Mouse (Mus musculus): ENCODE data around the gene Dock10.
A peak's percentile ranks its signal among the peaks of the same experiment; 100 is the strongest.

Gene Dock10

DNA sequence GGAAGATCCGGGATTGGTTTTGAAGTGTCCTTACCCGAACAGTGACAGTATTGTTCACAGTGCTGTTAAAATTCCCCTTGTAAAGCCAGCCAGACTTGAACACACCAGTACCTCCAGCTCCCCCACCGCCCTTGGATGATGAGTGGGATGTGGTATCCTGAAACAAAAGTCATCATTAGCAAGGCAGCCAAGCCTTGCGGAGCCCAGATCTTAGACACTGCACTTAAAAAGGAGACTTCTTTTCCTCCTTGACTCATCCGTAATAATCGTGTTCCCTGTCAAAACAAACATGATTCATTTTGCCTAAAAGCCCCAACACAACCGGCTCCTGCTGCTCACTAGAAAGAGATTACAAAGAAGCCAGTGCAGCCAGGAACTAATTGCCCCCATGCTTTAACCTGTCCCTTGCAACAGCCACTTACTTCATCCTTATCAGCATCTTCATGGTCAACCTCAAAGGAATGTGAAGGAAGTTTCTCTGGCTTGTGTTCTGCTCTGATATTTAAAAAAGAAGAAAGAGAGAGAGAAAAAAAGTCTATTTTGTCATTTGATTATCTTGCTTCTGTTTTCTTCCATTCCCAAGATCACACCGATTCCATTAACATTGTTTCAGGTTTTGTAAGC, 152.1 kb downstream of the Dock10 start:
- no peak for DNase-seq

DNA sequence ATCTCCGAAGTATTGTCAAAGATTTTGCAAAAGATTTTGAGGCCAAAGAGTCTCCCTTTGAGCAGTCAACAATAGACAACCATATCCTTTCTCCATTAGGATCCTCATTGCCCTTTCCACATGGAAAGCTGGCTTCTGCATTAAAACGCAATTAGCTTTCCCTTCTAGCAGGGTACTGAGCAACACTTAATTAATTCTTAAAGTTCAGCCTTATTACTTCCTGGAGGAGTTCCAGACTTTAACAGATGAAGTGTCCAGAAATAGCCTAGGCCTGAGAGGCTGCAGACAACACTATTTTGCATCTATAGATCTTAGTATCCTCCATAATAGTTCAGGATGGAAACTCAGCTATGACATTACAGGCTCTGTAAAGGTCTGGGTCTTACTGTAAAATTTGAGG, 154.0 kb downstream of the Dock10 start:
- DNase-seq = no peak

DNA sequence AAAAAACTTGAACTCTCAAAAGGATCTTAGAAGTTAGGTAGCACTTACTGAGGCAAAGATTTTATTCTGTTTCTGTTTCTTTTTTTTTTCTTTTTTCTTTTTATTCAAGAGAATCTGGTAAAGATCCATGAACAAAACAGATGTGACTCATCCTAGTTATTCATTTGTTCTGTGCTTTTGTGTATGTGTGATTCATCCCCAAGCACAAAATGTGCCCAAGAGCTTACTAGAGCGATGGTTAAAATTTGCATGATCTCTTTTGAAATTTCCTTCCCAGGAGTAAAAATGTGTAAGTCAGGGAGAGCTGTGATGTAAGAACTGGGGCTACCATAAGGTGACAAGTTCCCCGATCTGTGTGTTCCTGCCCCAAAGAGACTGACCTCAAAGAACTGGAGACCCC, 155.2 kb downstream of the Dock10 start:
- no peak for DNase-seq

DNA sequence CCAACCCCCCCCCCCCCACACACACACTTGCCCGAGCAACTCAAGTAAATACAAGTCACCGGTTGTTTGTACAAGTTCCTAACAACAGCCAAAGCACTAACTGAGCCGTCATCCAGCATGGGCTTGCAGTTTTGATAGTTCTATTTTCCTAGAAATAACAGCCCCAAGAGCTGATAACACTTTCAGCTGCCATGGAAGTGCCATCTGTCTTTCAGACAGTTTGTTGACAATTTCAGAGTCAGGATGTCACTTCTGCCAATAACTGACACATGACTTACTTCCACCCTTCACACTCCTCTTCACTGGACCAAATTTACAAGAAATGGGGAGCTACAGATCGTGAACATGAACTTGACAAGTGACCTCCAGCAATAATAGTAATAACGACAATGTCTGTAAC, 175.0 kb downstream of the Dock10 start:
- DNase-seq = no peak

DNA sequence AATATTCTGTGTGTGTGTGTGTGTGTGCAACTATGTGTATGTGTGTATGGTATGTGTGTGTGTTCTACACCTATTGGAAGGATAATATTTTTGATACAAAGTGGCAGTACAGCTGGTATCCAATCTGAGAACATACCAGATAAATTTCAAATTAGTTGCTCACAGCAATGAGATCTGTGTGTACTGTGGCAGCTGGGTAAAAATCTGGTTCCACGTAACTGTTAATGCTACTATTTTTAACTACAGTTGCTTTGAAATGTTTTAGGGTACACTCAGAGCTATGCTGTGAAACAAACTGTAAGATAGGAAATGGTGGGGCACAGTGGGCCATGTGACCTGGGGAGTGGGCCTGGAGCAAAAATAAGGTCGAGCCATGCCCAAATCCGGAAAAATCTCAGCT, 176.1 kb downstream of the Dock10 start:
- no peak for DNase-seq

DNA sequence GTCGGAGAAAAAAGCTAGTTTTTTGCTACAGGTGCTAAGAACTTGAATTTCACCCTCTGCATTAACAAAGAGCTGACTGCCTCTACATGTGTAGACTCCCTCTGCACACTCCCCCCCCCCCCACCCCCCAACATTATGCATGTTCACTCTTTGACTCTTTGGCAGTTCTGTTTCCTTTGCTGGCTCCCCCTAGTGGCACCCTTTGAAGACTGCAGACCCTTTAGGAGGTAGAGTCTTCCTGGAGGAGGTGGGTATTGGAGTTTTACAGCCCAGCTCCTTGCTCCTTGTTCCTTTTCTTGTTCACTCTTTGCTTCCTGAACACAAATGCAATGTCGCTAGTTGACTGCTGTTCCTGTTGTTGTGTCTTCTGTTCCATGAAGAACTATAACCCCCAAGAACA, 181.4 kb downstream of the Dock10 start:
- peak; percentile 10 to 25 for DNase-seq

DNA sequence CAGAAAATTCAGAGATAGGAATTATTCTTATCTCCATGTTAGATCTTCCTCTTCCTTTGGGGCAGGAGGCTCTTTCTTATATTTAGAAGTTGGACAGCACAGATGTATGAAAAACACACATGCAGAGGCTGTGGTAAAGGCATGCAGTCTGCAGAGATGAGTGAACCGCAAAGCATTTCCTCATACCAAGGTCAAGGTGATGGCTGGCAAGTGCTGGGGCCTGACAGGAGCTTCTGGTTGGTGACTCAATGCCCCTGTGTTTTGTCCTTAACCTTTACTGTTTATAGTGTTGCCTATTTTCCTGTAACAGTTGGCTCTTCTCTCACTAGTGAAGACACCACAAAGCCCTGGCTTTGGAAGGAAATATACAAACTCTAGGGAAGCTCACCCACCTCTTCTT, 201.9 kb downstream of the Dock10 start:
- no peak for DNase-seq

DNA sequence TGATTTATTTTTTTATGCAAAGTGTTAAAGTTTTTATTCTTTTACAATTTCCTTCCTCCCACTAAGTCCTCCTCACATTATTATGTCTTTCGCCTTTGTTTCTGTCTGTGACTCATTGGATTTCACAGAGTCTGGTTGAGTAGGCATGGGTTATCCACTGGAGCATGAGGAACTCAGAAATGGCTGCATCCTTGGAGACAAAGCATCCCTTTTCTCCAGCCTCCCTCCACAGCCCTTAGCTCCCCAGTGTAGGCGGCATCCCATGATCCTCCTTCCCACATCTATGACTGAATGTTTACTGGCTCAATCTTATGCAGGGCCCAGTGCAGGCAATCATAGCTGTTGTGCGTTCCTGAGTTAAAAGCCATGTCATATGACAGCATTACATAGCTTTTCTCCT, 216.8 kb downstream of the Dock10 start:
- DNase-seq = no peak

DNA sequence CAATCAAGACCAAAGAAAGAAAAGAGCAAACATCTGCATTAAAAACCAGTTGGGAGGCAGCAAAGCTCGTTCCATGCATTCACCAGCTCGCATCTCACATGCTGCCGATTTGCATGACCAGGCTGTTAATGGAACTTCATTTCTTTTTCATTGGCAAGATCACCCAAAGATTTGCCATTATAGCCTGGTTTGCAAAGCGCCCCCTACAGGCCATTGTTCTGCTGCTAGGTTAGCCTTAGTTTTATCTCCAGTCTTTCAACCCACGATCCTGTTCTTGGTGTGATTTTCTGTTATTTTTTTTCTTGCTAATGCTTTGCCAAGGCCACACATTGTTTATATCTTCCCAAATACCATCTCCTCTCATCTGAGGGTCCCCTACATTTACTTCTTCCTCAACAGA, 236.1 kb downstream of the Dock10 start:
- peak; percentile 9 to 30 for DNase-seq

DNA sequence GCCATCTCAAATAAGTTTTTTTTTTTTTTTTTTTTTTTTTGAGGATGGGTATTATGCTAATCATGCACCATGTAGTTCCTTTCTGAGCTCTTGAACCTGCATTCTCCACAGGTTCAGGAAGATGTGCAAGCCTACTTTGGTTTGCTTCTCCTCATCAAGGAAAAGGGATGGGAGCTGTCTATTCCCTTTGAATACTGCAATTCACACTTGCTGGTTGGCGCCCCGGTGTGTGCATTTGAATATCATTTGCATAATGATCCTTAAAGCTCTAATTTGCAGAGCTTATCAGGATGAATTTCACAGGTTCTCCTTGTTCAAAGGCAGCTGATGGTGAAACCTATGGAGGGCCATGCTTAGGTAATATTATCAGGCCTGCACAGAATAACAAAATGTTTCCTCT, 237.9 kb downstream of the Dock10 start:
- DNase-seq = no peak

DNA sequence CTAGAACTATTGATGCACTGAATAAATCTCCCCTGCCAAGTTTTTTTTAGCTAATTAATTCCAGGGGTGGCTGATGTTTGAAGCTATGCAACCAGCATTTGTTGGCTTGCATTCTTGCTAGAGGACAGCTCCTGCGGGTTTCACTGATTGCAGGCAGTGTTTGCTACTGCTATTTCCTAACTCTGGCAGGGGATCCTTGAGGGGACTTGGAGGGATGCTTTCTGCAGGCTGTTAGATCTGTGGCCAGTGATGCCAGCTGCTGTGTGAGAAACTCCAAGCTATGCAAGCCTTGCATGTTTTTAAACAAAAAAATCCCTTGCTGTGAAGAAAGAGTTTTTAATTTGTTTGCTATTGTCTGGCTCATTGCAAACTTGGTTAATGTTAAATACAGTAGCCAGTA, 238.4 kb downstream of the Dock10 start:
- no peak for DNase-seq

DNA sequence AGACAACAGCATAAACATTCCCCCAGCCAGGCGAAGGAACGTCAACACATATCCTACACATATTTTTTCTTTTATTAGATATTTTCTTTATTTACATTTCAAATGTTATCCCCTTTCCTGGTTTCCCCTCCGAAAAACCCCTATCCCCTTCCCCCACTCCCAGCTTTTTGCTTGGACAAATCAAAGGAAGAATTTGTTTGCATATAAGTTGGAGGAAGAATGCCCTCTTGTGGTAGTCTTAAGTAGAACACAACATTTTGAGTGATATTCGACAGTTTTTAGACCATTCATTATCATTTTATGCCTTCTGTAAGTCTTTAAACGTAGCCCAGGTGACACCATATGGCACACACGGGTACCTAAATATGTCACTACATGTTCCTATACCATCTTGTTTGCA, 242.5 kb downstream of the Dock10 start:
- DNase-seq = peak; percentile 9 to 36

DNA sequence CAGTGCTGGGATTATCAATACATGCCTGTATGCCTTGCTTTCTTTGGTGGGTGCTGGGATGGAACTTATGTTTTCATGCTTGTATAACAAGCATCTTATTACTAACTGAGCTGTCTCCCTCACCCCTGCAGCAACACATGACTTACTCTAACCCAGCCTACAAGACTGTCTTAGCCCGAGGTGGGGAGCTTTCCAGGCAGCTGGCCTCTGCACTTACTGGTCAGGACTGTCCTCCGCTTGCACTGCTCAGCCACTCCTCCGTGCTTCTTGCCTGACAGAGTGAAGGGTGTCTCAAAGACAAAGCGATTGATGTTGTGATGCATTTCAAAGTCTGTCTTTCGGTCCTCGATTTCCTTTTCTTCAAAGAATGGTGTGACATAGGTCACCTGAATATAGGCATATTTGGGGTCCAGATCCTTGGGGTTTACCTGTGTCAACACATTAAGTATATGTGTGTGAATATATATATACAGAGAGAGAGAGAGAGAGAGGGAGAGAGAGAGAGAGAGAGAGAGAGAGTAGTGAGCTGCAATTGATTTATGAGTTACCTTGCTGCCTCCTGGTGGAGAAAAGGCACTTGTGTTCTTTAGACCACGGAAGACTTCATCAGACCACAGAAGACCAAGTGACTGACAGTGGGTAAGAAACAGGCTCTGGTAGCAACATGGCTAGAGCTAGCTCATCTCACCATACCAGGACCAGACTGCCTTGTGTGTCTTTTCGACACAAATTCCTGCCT, 245.9 kb downstream of the Dock10 start:
- peak; percentile 15 to 18 for DNase-seq

DNA sequence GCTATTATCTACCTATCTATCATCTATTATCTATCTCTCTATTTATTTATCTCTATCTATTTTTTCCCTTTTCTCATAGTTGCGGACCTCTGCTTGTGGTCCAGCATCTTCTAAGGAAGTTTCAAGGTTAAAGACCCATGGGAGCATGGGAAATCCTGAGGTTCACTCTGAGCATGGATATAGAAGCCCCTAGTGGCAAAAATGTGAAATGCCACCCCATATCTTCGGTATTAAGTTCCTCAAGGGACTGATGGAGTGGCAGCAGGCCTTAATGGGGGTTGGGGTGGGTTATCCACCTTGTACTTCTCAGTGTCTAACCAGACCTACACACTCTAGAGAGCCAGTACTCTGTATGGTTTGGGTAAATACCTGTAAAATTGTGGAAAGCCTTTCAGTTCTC, 253.6 kb downstream of the Dock10 start:
- DNase-seq = peak in 1 of 2 experiments; percentile 28

DNA sequence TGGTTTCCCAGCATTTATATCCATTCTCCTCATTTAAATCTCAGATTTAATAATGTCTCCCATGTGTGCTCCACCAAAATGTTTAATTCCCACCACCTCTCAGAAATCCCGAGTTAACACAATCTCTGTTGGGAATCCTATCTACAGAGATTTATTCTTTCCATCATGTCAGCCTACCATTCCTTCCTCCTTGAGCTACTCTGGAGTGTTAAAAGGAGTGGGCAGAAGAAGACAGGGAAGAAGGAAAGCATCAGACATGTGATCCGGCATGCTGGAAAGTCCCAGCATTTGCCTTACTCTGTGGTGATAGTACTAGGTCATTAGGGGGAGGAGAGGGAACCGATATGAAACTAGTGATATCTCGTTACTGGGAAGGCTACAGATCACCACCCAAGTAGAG, 254.2 kb downstream of the Dock10 start:
- DNase-seq = no peak

DNA sequence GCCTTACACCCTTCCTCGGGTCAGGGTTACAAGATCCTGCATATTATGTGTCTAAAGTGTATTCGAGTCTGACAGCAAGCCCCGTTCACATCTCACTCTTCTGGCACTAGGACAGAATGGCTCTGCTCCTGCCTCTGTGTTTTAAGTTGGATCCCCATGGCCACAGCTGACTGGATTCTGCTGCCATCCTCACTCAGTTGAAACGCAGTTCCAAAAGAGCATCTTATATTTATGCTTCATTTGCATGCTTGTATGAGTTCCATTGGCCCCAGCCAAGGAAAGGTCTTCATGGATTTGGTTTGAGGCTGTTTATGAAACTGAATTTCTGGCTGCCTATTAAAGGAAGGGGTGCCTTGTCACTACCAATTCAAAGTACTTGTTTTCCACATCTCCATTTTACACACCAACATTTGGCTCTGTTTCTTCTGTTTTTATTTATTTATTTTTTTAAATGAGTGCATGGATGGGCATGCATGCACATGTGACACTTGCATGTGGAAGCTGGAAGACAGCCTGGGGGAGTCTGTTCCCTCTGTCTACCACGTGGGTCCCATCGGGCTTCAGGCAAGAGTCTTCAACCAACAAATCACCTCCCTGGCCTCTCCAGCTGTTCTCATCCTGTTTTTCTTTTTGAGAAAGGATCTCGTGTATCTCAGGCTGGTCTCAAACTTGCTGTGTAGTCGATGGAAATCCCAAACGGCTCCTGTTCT, 255.7 kb downstream of the Dock10 start:
- no peak for DNase-seq

DNA sequence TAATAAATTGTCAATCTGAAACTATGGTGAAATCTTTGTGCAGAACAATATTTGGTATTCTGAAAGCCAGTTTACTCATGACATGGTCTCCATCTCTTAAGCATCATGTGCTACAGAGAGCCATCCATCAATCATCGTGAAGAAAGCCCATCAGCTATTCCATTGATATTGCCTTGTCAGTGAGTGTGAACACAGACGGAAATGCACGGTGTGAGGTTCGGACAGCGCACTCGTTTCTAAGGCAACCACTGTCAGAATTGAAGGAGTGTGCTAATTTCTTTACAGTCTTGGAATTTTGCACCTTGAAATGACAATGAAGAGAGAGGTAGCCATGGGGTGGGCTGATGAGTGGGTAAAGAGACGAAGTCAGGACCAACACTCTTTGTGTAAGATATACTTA, 259.1 kb downstream of the Dock10 start:
- no peak for DNase-seq

DNA sequence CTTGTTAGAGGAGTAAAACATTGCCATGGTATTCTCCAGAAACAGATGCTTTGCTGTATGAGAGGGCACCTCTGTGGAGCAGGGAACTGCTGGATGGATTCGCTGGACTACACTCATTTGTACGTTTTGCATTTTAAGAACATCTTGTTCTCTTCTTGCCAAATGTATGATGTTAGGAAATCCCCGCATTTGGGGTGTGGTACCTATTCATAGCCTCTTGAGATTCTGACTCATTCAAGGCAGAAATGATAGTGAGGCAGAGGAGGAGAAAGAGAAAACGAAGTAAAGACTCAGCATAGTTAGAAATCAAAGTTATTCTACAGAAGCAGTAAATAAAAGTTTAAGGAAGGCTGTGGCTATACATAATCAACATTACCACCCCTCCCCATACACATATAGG, 262.0 kb downstream of the Dock10 start:
- no peak for DNase-seq

DNA sequence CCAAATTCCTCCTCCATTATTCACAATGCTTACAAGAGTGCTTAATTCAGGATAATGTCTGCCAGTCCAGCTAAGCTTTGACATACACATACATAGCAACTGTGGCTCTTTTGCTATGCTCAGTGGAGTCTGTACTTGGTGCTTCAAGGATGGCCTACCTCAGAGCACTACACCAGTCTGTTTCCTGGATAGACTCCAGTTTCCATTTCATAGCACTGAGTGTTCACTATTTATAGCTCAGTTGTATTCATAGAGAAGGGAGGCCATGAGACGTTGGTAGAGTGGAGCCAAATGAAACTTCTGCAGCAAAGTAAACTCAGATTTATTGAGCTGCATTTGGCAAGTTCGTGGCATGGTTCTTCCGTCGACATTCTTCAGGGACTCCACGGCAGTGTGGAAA, 274.9 kb downstream of the Dock10 start:
- peak in 1 of 2 experiments; percentile 4 for DNase-seq

DNA sequence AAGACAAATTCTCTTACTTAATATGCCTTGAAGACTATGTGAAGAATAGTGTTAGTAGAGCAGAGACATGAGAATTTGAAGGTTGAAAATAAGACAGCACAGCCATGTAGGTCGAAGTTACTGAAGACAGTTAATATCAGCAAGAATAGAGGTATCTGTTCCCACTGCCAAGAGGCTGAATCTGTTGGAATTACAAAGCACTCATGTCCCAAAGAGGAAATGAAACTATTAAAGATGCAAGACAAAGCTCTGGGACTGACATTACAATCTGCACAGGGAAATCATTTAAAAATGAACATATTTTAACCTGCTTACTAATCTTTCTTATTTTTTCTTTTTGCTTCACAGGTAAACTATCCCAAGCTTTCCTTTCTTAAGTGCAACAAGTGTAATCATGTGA, 283.4 kb downstream of the Dock10 start:
- DNase-seq = no peak

DNA sequence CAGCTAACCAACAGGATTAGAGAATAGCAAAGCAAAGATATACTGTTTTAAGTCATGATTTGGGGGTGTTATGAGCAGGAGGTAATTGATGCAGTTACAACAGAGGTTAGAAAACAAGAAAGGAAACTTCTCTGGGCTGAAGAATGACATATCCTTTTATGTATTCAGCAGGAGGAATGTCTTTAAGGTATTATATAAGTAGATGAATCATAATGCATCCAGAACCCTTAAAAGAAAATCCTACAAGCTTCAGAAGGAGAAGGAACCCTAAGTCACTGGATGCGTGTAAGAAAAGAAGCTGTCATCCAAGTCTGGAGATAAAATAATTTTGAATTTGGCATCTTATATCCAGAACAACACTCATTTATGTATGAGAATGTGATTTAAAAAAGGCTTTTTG, 285.9 kb downstream of the Dock10 start:
- no peak for DNase-seq

DNA sequence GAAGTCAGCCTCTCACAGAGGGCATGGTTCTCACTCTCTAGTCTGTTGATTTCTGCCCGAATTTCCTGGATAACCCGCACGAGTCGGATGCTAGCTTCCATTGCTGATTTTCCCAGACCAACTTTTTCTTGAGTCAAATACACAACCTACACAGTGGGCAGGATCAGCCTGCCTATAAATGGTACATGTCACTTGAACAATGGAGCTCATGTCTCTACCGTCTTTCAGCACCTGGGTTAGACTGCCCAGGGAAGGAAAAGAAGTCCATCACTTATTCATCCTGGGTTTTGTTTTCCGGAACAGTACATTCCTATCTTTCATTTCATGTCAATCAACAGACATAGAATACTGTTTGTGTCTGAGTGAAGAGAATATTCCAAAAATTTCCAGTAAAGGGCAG, 297.0 kb downstream of the Dock10 start, which contains the start of gene Gm45261:
Gene Gm45261 (minus strand): TSS at position 101 of the 400 bp plus-strand sequence.
- DNase-seq = no peak

DNA sequence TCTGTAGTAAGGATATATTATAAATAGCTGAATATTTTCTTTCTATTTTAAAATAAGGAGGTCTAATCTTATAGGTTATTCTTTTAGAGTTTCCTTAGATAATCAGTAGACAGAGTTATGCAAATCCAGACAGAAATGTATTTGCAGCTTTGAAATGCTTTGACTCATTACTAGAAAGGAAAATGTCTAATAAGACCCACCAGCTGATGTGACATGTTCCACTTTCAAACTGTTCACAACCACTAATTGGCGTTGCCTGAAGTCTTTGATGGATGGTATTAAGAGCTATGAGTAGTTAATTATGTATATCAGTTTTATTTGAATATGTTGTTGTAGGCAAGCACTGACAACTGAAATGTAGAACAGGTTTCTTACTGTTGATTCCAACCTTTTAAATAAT, 298.4 kb downstream of the Dock10 start:
- DNase-seq = no peak

DNA sequence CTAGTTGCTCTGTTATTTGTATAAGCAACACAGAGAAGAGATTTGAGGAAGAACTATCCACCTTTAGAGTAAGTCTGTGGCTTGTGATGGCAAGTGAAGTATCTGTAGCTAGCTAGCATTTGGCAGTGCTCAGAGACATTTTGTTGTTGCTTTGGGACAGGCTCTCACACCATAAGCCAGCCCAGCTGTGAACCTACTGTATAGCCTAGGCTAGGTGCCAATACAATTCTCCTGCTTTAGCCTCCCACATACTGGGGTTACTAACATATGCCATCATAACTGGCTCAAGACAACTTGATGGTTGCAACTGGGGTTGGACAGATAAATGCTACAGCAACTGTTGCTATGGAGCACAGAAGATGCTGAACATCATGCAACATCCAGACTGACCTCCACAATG, 298.9 kb downstream of the Dock10 start:
- DNase-seq = no peak

Data from cerebellum, postnatal 14 days (tissue).